Mouse (Mus musculus) stomach, postnatal 0 days (tissue): ENCODE data around the gene Nphp4. TPM values are rescaled to one million over a fixed set of nuclear protein-coding genes. Genes with fewer than 3 reads are reported as not detected.

ENCODE experiments used
- ATAC-seq: fragments of 200-750 bp; cut with Nextera tagmentation; 2 replicates; pipeline ENCODE4 v1.8.0; 2017; ENCODE audit not compliant: low FRiP score, low TSS enrichment
- DNase-seq: peaks from one replicate; pipeline ENCODE4 v3.0.0-alpha.2; 2016; ENCODE audit warnings: low spot score
- H3K27ac ChIP-seq: fragments of 300-500 bp; sonication (generic); replicated peaks from 2 replicates; pipeline ENCODE4 v1.5.1; 2014; ENCODE audit warnings: mild to moderate bottlenecking, control low read depth
- H3K27me3 ChIP-seq: fragments of 300-500 bp; sonication (generic); 2 replicates; pipeline ENCODE4 v1.6.1; 2014; ENCODE audit warnings: low read length; ENCODE audit not compliant: control insufficient read depth, insufficient read depth
- H3K36me3 ChIP-seq: fragments of 300-500 bp; sonication (generic); 2 replicates; pipeline ENCODE4 v1.6.1; 2014; ENCODE audit warnings: low read length, mixed read lengths; ENCODE audit not compliant: control insufficient read depth, insufficient read depth
- H3K4me1 ChIP-seq: fragments of 300-500 bp; sonication (generic); replicated peaks from 2 replicates; pipeline ENCODE4 v1.6.1; 2014; ENCODE audit warnings: antibody characterized with exemption; ENCODE audit not compliant: control insufficient read depth, insufficient read depth
- H3K4me2 ChIP-seq: fragments of 300-500 bp; sonication (generic); replicated peaks from 2 replicates; pipeline ENCODE4 v1.6.1; 2014; ENCODE audit warnings: low read depth, mild to moderate bottlenecking, control low read depth, moderate library complexity
- H3K4me3 ChIP-seq: fragments of 300-500 bp; sonication (generic); 2 replicates; pipeline ENCODE4 v1.5.1; 2014; ENCODE audit warnings: low read depth, low read length, control low read depth
- H3K9ac ChIP-seq: fragments of 300-500 bp; sonication (generic); 2 replicates; pipeline ENCODE4 v1.6.1; 2014; ENCODE audit warnings: mild to moderate bottlenecking, low read length, control low read depth, mixed read lengths
- H3K9me3 ChIP-seq: fragments of 300-500 bp; sonication (generic); 2 replicates; pipeline ENCODE4 v1.6.1; 2016; ENCODE audit warnings: low read length; ENCODE audit not compliant: control insufficient read depth
- CTCF ChIP-seq: IDR thresholded peaks from 2 replicates; pipeline ENCODE4 v1.5.1; 2016; ENCODE audit warnings: antibody characterized with exemption, low read depth, mild to moderate bottlenecking, moderate library complexity
- EP300 ChIP-seq: optimal IDR thresholded peaks from 2 replicates; pipeline ENCODE3; 2016; ENCODE audit warnings: antibody characterized with exemption
- WGBS: fragments of 180-500 bp; shearing (Covaris S2); extraction: QIAGEN DNeasy Blood & Tissue Kit; methylation state at CpG from one replicate; pipeline ENCODE4 v1.1.7; 2014; 5-methylcytosine and 5-hydroxymethylcytosine counted together
- polyA plus RNA-seq: library from polyadenylated mRNA; unstranded; fragments of >200 nt; fragmentation: Nextera tagmentation; extraction: Ambion mirVana; gene quantifications from 2 replicates; pipeline ENCODE4 v1.2.1, GENCODE M21; 2015

Gene Nphp4
- polyA plus RNA-seq, 1 experiment from 2014 or later, result 0.58 TPM

DNA sequence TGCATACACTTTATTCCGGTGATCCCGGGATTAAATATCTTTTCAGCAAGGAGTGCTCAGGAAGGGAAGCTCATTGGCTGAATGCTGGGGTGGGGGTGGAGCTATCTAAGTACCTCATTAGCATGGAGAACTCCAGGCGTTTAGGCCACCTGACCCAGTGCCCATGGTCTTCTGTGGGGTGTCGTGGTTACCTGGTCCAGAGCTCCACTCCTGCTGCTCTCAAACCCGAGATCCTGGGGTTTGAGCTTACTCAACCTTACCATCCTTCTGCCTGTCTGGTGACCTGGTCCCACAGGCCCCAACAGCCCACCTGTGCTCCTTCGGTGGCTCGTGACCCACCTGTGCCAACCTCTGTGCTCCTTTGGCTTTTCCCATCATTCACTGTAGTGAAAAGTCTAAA, 38.4 kb downstream of the Nphp4 start:
- 73% methylated on average over 7 of the region's 7 CpGs for WGBS

DNA sequence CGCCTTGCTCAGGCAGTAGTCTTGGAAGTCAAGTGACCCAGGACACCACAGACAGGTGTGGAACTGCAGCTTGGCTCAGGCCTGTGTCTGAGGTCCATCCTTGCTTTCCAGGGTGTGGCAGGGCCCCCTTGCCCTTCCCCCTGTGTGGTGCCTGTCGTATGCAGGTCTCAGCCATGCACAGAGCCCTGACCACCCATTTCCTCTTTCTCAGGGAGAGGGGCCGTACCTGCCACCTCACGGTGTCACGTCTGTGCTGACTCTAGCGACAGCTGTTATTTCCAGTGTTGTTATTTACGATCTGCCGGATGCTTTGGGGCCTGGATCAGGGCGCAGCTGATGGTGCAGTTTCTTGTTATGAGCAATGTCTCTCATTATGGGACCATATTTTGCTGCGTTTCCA, 42.6 kb downstream of the Nphp4 start:
- Histone ChIP-seq H3K9me3 (no peaks in the 10 kb centered on the region), H3K4me2 (no peak overlapping the region), H3K4me3 (no peak overlapping the region), H3K4me1 (no peaks in the 10 kb centered on the region), H3K9ac (no peak overlapping the region), H3K36me3 (no peaks in the 10 kb centered on the region), H3K27ac (no peak overlapping the region), H3K27me3 (no peaks in the 10 kb centered on the region)
- no peak for DNase-seq
- TF ChIP-seq CTCF, result no peak
- TF ChIP-seq EP300, result no peak
- ATAC-seq, result no peak
- WGBS, result 71% methylated on average over 10 of the region's 10 CpGs

More for the DNA sequence above, 38.4 kb downstream of the Nphp4 start:
- no peak overlapping the region for H3K4me2 ChIP-seq
- no peak overlapping the region for H3K27ac ChIP-seq
- no peak for TF ChIP-seq CTCF
- no peak for TF ChIP-seq EP300
- no peaks in the 10 kb centered on the region for H3K27me3 ChIP-seq
- no peak overlapping the region for H3K4me3 ChIP-seq
- H3K4me1 ChIP-seq, result no peaks in the 10 kb centered on the region
- H3K9ac ChIP-seq, result no peak overlapping the region
- H3K36me3 ChIP-seq, result no peaks in the 10 kb centered on the region
- ATAC-seq (no peak), DNase-seq (no peak)
- no peaks in the 10 kb centered on the region for H3K9me3 ChIP-seq

DNA sequence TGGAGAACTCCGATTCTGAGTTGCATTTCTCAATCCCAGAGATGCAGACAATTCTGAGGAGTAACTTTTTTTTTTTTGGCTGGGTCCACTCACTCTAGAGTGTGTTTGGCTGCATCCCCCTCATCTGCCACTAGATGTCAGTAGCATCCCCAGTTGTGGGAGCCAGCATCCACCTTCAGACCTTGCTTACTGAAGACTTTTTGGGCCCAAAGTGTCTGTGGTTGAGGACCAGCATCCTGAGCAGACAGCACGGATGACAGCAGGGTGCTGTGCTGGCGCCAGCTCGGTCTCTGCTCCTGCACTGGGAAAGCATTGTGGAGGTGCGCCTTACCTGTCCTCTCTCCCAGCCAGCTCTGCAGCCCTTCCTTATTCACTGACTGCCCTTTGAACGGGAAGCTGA, 43.6 kb downstream of the Nphp4 start:
- 32% methylated on average over 6 of the region's 6 CpGs for WGBS
- H3K4me1 ChIP-seq, result no peaks in the 10 kb centered on the region
- ATAC-seq, result no peak
- H3K9ac ChIP-seq, result no peak overlapping the region
- no peak overlapping the region for H3K4me3 ChIP-seq
- H3K27ac ChIP-seq, result no peak overlapping the region
- no peaks in the 10 kb centered on the region for H3K36me3 ChIP-seq
- no peaks in the 10 kb centered on the region for H3K9me3 ChIP-seq
- H3K27me3 ChIP-seq, result no peaks in the 10 kb centered on the region
- DNase-seq, result peak; percentile 53
- H3K4me2 ChIP-seq, result no peak overlapping the region
- TF ChIP-seq CTCF, result peak; percentile 84
- no peak for TF ChIP-seq EP300

DNA sequence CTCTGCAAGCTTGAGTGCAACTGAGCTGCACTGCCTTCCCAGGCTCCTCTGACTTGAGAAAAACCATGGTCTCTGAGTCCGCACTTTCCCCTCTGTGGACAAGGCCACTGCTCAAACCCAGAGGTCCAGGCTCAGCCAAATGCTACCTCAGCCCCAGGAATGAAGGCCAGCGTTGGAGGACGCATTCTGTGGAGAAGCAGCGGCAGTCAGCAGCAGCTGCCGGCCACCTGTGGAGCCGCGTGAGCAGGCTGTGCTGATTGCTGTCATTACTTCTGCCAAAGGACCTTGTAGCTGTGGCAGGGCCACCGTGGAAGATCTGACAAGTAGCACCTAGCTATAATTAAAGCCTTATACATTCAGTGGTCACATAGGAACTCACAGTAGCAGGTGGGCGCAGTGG, 56.4 kb downstream of the Nphp4 start:
- no peaks in the 10 kb centered on the region for H3K36me3 ChIP-seq
- WGBS, result 57% methylated on average over 9 of the region's 9 CpGs

DNA sequence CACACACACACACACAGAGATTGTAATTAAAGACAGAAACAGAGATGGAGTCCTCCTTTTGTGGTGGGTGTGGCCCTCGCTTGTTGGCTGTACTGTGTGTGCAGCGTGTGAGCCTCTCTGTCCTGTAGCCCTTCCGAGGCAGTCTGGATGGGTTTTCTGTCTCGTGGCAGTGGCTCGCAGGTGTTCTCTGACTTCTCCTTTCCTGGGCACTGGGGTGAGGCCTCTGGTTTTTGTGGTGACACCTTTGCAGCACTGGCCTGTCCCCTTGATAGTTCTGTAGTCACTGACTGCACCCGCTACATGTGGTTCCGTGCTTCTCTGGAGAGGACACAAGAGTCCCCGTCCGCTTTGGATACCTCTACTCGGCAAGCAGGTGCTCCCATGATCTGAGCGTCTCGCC, 63.2 kb downstream of the Nphp4 start:
- Histone ChIP-seq H3K36me3 (no peaks in the 10 kb centered on the region), H3K9ac (no peak overlapping the region), H3K4me2 (no peak overlapping the region), H3K9me3 (no peaks in the 10 kb centered on the region), H3K4me3 (no peak overlapping the region), H3K27ac (no peak overlapping the region), H3K4me1 (no peaks in the 10 kb centered on the region), H3K27me3 (no peaks in the 10 kb centered on the region)
- WGBS, result 92% methylated on average over 12 of the region's 12 CpGs
- no peak for DNase-seq
- no peak for TF ChIP-seq EP300
- TF ChIP-seq CTCF, result no peak
- no peak for ATAC-seq

More for the DNA sequence above, 56.4 kb downstream of the Nphp4 start:
- no peak overlapping the region for H3K4me2 ChIP-seq
- H3K4me1 ChIP-seq, result no peaks in the 10 kb centered on the region
- H3K4me3 ChIP-seq, result no peak overlapping the region
- no peaks in the 10 kb centered on the region for H3K9me3 ChIP-seq
- TF ChIP-seq EP300 (no peak), CTCF (no peak)
- DNase-seq (no peak), ATAC-seq (no peak)
- no peaks in the 10 kb centered on the region for H3K27me3 ChIP-seq
- H3K27ac ChIP-seq, result no peak overlapping the region
- no peak overlapping the region for H3K9ac ChIP-seq

DNA sequence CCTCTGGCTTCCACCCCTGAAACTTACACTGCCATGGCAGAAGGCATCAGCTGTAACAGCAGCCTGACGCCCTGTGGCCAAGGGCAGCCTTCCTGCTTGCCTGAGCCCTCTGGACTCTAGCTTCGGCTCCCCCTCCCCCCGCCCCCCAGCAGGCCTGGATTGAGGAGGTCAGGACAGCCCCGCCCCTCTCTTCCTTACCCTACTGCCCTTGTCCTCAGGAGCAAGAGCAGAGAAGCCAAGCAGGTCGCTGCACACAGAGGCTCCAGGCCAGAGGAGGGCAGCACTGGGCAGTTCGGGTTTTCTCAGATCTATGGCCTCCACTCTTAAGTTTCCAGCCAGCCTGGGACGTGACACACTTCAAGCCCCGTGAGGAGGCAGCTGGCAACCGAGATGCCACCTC, 64.7 kb downstream of the Nphp4 start:
- Histone ChIP-seq H3K27me3 (no peaks in the 10 kb centered on the region), H3K9ac (no peak overlapping the region), H3K9me3 (no peaks in the 10 kb centered on the region), H3K27ac (no peak overlapping the region), H3K4me1 (no peaks in the 10 kb centered on the region), H3K36me3 (no peaks in the 10 kb centered on the region), H3K4me3 (no peak overlapping the region), H3K4me2 (no peak overlapping the region)
- DNase-seq, result no peak
- no peak for ATAC-seq
- TF ChIP-seq EP300 (no peak), CTCF (peak; percentile 53)
- 33% methylated on average over 9 of the region's 9 CpGs for WGBS
